Mouse (Mus musculus) kidney, adult 2 months (tissue): ENCODE results near the gene Fhl2.

Experiments used
- CTCF ChIP-seq: fragments of 200-500 bp; conservative IDR thresholded peaks from 2 replicates; pipeline ENCODE4 v1.5.1; 2011; ENCODE audit warnings: low read depth, mild to moderate bottlenecking, control low read depth, low read length, moderate library complexity, mixed read lengths; ENCODE audit not compliant: insufficient read depth, insufficient read length
- POLR2A ChIP-seq: fragments of 200-500 bp; IDR thresholded peaks from one replicate; pipeline ENCODE4 v1.6.1; 2011; ENCODE audit warnings: low read depth, low read length, control low read depth

- TF ChIP-seq CTCF (no peak), POLR2A (no peak)
Observed at GRCm38 (mm10) chr1:43239796-43240313, 43.1 kb upstream of the Fhl2 start.
